Mouse (Mus musculus) intestine, embryonic 16.5 days (tissue): ENCODE results near the gene Zfyve27. TPM values are rescaled to one million over a fixed set of nuclear protein-coding genes. Genes with fewer than 3 reads are reported as not detected.
A peak's percentile ranks its signal among the peaks of the same experiment; 100 is the strongest.

Experiments
- ATAC-seq: fragments of 200-750 bp; cut with Nextera tagmentation; 2 replicates; pipeline ENCODE4 v1.8.0; 2017; ENCODE audit warnings: moderate TSS enrichment, moderate library complexity
- H3K27ac ChIP-seq: fragments of 300-500 bp; sonication (generic); 2 replicates; pipeline ENCODE4 v1.5.1; 2014; ENCODE audit warnings: mild to moderate bottlenecking, low read length
- H3K27me3 ChIP-seq: fragments of 300-500 bp; sonication (generic); replicated peaks from 2 replicates; pipeline ENCODE4 v1.6.1; 2014; ENCODE audit warnings: low read length, control low read depth, mixed read lengths; ENCODE audit not compliant: control insufficient read depth, insufficient read depth
- H3K36me3 ChIP-seq: fragments of 300-500 bp; sonication (generic); 2 replicates; pipeline ENCODE4 v1.6.1; 2014; ENCODE audit warnings: low read length, control low read depth; ENCODE audit not compliant: control insufficient read depth, insufficient read depth
- H3K4me1 ChIP-seq: fragments of 300-500 bp; sonication (generic); 2 replicates; pipeline ENCODE4 v1.6.1; 2014; ENCODE audit warnings: low read length, control low read depth, mixed read lengths; ENCODE audit not compliant: control insufficient read depth, insufficient read depth
- H3K4me2 ChIP-seq: fragments of 300-500 bp; sonication (generic); 2 replicates; pipeline ENCODE4 v1.6.1; 2014; ENCODE audit warnings: low read depth, low read length, control low read depth
- H3K4me3 ChIP-seq: fragments of 300-500 bp; sonication (generic); 2 replicates; pipeline ENCODE4 v1.5.1; 2014; ENCODE audit warnings: mild to moderate bottlenecking, low read length
- H3K9ac ChIP-seq: fragments of 300-500 bp; sonication (generic); 2 replicates; pipeline ENCODE4 v1.6.1; 2014; ENCODE audit warnings: low read depth, low read length
- H3K9me3 ChIP-seq: fragments of 300-500 bp; sonication (generic); 2 replicates; pipeline ENCODE4 v1.6.1; 2016; ENCODE audit warnings: low read length, control low read depth; ENCODE audit not compliant: control insufficient read depth
- WGBS: fragments of 180-500 bp; shearing (Covaris S2); extraction: QIAGEN DNeasy Blood & Tissue Kit; methylation state at CpG from one replicate; pipeline ENCODE4 v1.1.7; 2014; 5-methylcytosine and 5-hydroxymethylcytosine counted together
- polyA plus RNA-seq: library from polyadenylated mRNA; unstranded; fragments of >200 nt; fragmentation: Nextera tagmentation; extraction: Ambion mirVana; gene quantifications from 2 replicates; pipeline ENCODE4 v1.2.1, GENCODE M21; 2015

Zfyve27 gene
- polyA plus RNA-seq, 1 experiment from 2014 or later, result 19.0 TPM

DNA sequence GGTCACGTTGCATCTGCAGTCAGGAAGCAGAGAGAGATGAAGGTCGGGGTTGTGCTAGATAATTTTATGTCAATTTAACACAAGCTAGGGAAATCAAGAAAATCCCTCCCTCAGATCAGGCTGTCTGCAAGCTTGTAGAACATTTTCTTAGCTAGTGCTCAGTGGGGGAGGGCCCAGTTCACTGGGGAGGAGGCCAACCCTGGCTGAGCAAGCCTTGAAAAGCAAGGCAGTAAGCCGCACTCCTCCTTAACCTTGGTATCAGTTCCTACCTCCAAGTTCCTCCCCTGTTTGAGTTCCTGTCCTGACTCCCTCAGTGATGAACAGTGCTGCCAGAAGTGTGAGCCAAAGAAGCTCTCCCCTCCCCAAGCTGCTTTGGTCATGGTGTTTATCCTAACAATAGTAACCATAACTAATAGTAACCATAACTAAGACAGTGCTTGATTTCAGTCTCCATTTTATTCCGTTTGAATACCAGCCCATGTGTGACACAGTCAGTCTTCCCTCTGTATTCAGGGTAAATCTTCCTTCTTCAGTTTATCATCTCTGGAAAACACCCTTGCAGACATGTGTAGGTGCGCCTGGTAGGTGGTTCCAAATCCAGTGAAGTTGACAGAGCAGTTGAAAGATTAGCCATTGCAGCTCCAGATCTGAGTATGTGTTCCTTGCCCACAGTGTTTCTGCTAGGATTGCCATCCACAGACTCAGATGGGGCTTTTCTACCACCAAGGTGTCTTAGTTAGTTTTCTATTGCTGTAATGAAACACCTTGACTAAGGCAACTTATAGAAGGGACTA, 23.8 kb upstream of the Zfyve27 start:
- H3K9ac ChIP-seq, result no peak overlapping the region
- 76% methylated on average over 5 of the region's 5 CpGs for WGBS
- no peaks in the 10 kb centered on the region for H3K27me3 ChIP-seq
- no peak overlapping the region for H3K4me2 ChIP-seq
- ATAC-seq, result no peak
- H3K4me1 ChIP-seq, result no peaks in the 10 kb centered on the region
- H3K27ac ChIP-seq, result no peak overlapping the region
- no peaks in the 10 kb centered on the region for H3K9me3 ChIP-seq
- H3K36me3 ChIP-seq, result no peaks in the 10 kb centered on the region
- no peak overlapping the region for H3K4me3 ChIP-seq

DNA sequence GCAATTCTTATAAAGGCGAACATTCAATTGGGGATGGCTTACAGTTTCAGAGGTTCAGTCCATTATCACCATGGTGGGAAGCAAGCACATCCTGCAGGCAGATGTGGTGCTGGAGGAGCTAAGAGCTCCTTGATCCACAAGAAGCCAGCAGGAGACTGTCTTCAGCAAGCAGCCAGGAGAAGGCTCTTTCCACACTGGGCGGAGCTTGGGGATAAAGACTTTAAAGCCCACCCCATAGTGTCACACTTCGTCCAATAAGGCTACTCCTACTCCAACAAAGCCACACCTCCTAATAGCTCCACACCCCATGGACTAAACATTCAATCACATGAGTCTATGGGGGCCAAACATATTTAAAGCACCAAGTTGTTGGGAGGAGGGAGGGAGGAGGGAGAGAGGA, 21.8 kb upstream of the Zfyve27 start:
- no peak overlapping the region for H3K27ac ChIP-seq
- 76% methylated on average over 3 of the region's 3 CpGs for WGBS
- H3K4me2 ChIP-seq, result no peak overlapping the region
- no peaks in the 10 kb centered on the region for H3K36me3 ChIP-seq
- H3K4me3 ChIP-seq, result no peak overlapping the region
- no peaks in the 10 kb centered on the region for H3K9me3 ChIP-seq
- ATAC-seq, result no peak
- H3K4me1 ChIP-seq, result peaks cover 3% of the 10 kb centered on the region
- H3K9ac ChIP-seq, result no peak overlapping the region
- H3K27me3 ChIP-seq, result no peaks in the 10 kb centered on the region

DNA sequence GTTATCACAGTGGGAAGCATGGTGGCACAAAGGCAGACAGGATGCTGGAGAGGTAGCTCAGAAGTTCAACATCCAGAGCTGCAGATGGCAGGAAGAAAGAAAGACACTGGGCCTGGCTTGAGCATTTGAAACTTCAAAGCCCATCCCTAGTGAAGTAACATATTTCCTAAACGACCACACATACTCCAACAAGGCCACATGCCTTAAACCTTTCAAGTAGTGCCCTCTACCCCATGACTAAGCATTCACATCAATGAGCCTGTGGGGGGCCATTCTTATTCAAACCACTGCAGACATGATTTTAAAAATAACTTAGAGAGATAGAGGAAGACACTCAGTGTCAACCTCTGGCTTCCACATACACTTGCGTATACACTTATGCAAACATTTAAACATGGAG, 21.0 kb upstream of the Zfyve27 start:
- Histone ChIP-seq H3K9ac (no peak overlapping the region), H3K4me1 (peaks cover 4% of the 10 kb centered on the region), H3K27me3 (no peaks in the 10 kb centered on the region), H3K27ac (no peak overlapping the region), H3K4me3 (no peak overlapping the region), H3K4me2 (no peak overlapping the region), H3K9me3 (no peaks in the 10 kb centered on the region), H3K36me3 (no peaks in the 10 kb centered on the region)
- ATAC-seq, result no peak
- 85% methylated on average over 2 of the region's 2 CpGs for WGBS

DNA sequence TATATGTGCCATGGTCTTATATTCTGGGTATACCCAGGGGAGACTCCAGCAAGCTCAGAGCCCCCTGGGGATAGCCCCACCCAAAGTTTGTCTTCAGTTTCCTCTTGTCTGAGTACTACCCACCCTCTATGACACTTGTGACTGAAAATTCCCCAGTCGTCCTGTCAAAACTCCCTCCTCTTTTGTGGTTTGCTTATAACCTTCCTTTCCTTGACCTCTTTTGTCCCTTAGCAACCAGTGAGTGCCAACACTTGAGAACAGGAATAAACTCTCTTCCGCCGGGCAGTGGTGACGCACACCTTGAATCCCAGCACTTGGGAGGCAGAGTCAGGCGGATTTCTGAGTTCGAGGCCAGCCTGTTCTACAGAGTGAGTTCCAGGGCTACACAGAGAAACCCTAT, 19.7 kb upstream of the Zfyve27 start:
- no peak overlapping the region for H3K4me3 ChIP-seq
- H3K36me3 ChIP-seq, result no peaks in the 10 kb centered on the region
- no peaks in the 10 kb centered on the region for H3K27me3 ChIP-seq
- no peak overlapping the region for H3K27ac ChIP-seq
- H3K4me1 ChIP-seq, result peaks cover 11% of the 10 kb centered on the region
- H3K4me2 ChIP-seq, result no peak overlapping the region
- no peak overlapping the region for H3K9ac ChIP-seq
- no peaks in the 10 kb centered on the region for H3K9me3 ChIP-seq
- 50% methylated on average over 6 of the region's 6 CpGs for WGBS
- ATAC-seq, result no peak

DNA sequence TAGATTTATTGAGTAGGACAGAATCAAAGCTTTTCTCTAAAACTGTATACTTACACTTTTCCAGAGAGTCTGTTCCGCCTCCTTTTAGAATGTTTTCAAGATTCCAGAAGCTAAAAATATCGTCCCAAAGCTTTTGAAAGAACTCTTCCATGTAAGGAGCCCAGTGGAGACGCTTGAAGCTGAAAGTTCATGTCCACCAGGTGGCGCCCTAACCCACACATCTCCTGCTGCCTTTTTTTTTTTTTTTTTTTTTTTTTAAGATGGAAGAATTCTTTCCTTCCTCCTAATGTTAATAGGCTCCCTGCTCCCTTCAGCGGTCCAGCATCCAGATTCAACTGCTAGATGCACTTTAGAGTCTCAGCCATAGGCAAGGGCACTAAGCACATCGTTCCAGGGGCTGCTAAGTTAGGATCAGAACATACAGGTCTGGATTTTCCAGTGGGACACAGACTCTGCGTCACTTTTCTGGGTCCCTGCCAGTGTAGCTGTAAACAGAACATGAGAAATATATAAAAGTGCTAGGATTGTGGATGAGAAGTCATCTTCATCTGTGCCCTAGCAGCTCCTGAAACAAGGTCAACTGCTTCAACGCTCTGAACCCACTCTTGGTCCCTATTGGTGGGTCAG, 19.1 kb upstream of the Zfyve27 start:
- 24% methylated on average over 8 of the region's 8 CpGs for WGBS
- H3K9ac ChIP-seq, result no peak overlapping the region
- no peaks in the 10 kb centered on the region for H3K9me3 ChIP-seq
- no peak overlapping the region for H3K4me2 ChIP-seq
- no peak overlapping the region for H3K4me3 ChIP-seq
- H3K4me1 ChIP-seq, result peaks cover 17% of the 10 kb centered on the region
- H3K36me3 ChIP-seq, result no peaks in the 10 kb centered on the region
- no peak for ATAC-seq
- H3K27me3 ChIP-seq, result no peaks in the 10 kb centered on the region
- H3K27ac ChIP-seq, result no peak overlapping the region

DNA sequence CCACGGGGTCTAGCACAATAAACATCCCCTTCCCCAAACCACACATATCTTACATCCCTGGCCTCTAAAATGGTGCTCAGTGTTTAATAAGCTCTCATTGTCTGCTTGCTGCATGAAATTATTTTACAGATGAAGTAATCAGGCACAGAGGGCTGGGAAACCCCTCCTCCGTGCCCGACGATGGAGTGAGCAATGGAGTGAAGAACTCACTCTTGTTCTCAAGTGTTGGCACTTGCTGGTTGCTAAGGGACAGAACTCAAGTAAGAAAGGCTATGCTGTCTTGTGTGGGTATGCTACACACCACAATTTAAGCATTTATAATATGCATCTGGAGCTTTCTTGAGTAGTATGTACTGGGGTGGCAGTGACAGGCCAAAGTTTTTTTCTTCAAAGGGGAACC, 18.5 kb upstream of the Zfyve27 start:
- Histone ChIP-seq H3K4me3 (no peak overlapping the region), H3K27ac (no peak overlapping the region), H3K4me2 (no peak overlapping the region), H3K4me1 (peaks cover 20% of the 10 kb centered on the region), H3K9ac (no peak overlapping the region), H3K9me3 (no peaks in the 10 kb centered on the region), H3K27me3 (no peaks in the 10 kb centered on the region), H3K36me3 (no peaks in the 10 kb centered on the region)
- no peak for ATAC-seq
- 62% methylated on average over 4 of the region's 4 CpGs for WGBS

DNA sequence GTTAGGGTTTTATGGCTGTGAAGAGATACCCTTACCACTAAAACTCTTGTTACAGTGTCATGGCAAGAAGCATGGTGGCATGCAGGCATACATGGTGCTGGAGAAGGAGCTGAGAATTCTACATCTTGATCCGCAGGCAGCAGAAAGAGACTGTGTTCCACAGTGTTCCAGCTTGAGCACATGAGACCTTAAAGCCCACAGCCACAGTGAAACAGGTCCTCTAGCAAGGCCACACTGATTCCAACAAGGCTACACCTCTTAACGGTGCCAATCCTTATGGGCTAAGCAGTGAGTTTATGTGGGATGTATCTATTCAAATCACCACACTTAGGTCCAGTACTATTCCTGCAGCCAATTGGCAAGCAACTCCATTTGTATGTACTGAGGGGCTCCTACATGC, 18.0 kb upstream of the Zfyve27 start:
- ATAC-seq, result no peak
- Histone ChIP-seq H3K9ac (no peak overlapping the region), H3K4me3 (no peak overlapping the region), H3K36me3 (no peaks in the 10 kb centered on the region), H3K27me3 (no peaks in the 10 kb centered on the region), H3K4me1 (peaks cover 24% of the 10 kb centered on the region), H3K4me2 (no peak overlapping the region), H3K9me3 (no peaks in the 10 kb centered on the region), H3K27ac (no peak overlapping the region)
- 89% methylated on average over 2 of the region's 2 CpGs for WGBS

DNA sequence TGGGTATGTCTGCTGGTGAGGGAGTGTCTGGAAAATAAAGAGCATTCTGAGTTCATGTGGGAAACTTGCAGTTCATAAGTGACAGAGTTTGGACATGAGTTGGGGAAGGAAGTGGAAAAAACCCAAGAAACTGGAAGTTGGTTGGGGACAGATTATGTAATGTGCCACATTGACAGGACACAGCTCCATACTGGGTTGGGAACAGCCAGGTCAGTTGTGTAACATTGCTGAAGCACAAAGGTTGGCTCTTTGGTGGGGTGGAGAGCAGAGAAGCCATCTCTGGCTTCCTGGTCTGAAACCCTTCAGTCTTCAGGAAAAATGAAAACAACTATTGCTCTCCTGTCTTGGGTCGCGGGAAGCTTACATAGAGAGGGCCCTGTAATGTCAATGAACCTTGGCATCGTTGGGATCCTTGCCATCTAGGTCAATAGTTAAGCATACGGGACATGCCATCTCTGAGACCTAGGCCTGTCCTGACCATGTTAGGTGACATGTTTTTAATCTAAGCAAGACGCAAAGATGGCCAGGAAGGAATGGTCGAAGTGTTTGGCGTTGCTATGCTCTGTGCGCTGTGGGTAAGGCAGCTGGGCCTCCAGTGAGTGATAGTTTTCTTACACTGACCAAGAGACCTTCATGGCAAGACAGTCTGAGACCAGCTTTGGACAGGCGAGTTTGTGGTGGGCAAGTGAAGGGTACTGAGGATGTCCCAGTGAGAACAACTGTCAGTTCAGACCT, 17.3 kb upstream of the Zfyve27 start:
- H3K9me3 ChIP-seq, result no peaks in the 10 kb centered on the region
- H3K27ac ChIP-seq, result peak overlapping the region; percentile 87; the same call in 1 of the 2 replicates
- no peak overlapping the region; the same call in 1 of the 2 replicates for H3K4me3 ChIP-seq
- no peaks in the 10 kb centered on the region for H3K27me3 ChIP-seq
- H3K36me3 ChIP-seq, result no peaks in the 10 kb centered on the region
- 91% methylated on average over 9 of the region's 9 CpGs for WGBS
- peaks cover 24% of the 10 kb centered on the region for H3K4me1 ChIP-seq
- H3K9ac ChIP-seq, result no peak overlapping the region; the same call in 1 of the 2 replicates
- peak overlapping the region; percentile 87; the same call in 1 of the 2 replicates for H3K4me2 ChIP-seq
- ATAC-seq, result 0 out of 2 replicates have a peak, but pooled peaks have one; percentile 6

DNA sequence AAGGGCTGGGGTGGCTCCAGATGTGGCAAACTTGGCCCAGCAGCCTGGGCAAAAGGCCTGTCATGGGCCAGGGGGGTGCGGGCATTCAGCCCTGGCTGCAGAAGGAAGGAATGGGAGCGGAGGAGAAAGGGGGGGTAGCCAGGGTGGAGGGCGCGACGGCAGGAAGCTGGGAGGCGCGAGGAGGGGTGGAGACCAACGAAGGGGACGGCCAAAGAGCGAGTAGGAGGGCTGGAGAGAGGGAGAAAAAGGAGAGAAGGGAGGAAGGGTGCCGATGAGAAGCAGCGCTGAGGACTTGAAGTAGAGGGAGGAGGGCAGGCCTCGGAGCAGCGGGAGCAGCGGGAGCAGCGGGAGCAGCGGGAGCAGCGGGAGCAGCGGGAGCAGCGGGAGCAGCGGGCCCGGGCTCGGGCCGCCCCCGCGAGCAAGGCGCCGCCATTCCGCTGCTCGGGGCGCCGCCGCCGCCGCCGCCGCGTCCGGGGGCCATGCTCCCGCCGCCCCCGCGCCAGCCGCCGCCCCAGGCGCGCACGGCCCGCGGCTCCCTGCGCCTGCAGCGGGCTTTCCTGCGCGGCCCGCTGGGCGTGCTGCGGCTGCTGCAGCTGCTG, 16.5 kb upstream of the Zfyve27 start, which contains the start of gene Marveld1:
Marveld1 (plus strand) TSS at position 231 of the 599 bp plus-strand sequence.
- Histone ChIP-seq H3K4me1 (peaks cover 30% of the 10 kb centered on the region), H3K9me3 (no peaks in the 10 kb centered on the region), H3K27me3 (no peaks in the 10 kb centered on the region), H3K9ac (peak within 1 kb of the TSS; percentile 87), H3K4me3 (peak within 1 kb of the TSS; percentile 72), H3K4me2 (peak within 1 kb of the TSS; percentile 87), H3K27ac (peak within 1 kb of the TSS; percentile 87), H3K36me3 (no peaks in the 10 kb centered on the region)
- WGBS, result 1% methylated on average over 43 of the region's 57 CpGs
- ATAC-seq, result peak; percentile 74
